Mouse (Mus musculus) G1E (cell line): ENCODE data around the gene Dusp10.

Experiments
- CTCF ChIP-seq: IDR thresholded peaks from 2 replicates; pipeline ENCODE4 v1.5.1; 2012; ENCODE audit warnings: low read depth, low read length, inconsistent platforms, mixed read lengths
- GATA1 ChIP-seq: IDR thresholded peaks from 2 replicates; pipeline ENCODE4 v1.6.1; 2012; ENCODE audit warnings: borderline replicate concordance, low read length, inconsistent platforms, mixed read lengths

DNA sequence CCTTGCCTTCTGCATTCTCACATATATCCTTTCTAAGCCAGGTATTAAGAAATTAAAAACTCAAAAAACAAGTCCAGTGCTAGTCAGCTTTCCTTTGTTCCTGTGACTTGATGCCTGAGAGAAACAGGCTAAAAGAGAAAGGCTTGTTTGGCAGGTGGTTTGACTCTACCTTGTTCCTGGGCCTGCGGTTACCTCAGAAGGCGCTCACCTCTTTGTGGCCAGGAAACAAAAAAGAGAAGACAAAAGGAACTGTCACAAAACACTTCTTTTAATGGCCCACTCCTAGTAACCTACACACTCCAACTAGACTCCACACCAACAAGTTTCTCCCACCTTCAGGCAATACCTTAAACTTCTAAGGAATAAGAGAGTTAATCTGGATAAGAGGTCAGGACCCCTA, 11.5 kb downstream of the Dusp10 start:
- TF ChIP-seq CTCF (no peak), GATA1 (no peak)
